Mouse (Mus musculus): Measurements from ENCODE around the gene Nexn. TPM values are rescaled to one million over a fixed set of nuclear protein-coding genes. Genes with fewer than 3 reads are reported as not detected.
"Not testable (repeated sequence)": the region's sequence is repeated elsewhere in the genome, so short reads cannot be mapped to it uniquely, and the experiment has no call there.

The Nexn gene
- polyA plus RNA-seq, 1 experiment from 2014 or later = 26.8 TPM

DNA sequence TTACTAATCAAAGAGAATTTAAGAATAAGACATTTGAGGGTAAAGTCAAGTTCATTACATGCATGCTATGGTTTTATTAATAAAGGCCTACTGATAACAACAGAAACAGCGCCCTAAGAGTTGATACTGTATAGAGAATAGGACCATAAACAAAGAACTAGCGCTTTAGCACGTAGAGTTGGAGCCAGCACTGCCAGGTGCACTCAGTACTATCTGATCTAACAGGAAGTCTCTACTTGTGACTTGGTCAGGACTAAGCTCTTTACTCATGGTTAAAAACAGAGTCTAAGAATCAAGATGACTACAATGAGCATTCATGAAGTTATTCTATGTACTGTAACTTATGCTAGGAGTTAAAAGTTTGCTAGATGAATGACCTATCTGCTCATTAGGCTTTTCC is 61.6 kb downstream of the Nexn start:
- WGBS = 76% methylated on average over 3 of the region's 3 CpGs
- no peaks in the 10 kb centered on the region for H3K27me3 ChIP-seq (replicated peaks; ENCODE audit: control insufficient read depth, insufficient read depth, low read length)
- H3K4me2 ChIP-seq (ENCODE audit: low read length) = no peak overlapping the region
- ATAC-seq (replicated peaks; ENCODE audit: low FRiP score, low TSS enrichment, low read depth) (no peak), DNase-seq (ENCODE audit: low spot score) (no peak)
- H3K4me3 ChIP-seq (ENCODE audit: low read depth, low read length) = no peak overlapping the region
- peaks cover 9% of the 10 kb centered on the region for H3K4me1 ChIP-seq (replicated peaks; ENCODE audit: control insufficient read depth, insufficient read depth, low read length)
- no peaks in the 10 kb centered on the region for H3K9me3 ChIP-seq (ENCODE audit: control insufficient read depth, low read length)
- no peak overlapping the region for H3K9ac ChIP-seq (ENCODE audit: low read length)
- H3K36me3 ChIP-seq (ENCODE audit: control insufficient read depth, insufficient read depth, low read length) = peaks cover 8% of the 10 kb centered on the region; the same call in 1 of the 2 replicates
- H3K27ac ChIP-seq (ENCODE audit: low read depth) = no peak overlapping the region

DNA sequence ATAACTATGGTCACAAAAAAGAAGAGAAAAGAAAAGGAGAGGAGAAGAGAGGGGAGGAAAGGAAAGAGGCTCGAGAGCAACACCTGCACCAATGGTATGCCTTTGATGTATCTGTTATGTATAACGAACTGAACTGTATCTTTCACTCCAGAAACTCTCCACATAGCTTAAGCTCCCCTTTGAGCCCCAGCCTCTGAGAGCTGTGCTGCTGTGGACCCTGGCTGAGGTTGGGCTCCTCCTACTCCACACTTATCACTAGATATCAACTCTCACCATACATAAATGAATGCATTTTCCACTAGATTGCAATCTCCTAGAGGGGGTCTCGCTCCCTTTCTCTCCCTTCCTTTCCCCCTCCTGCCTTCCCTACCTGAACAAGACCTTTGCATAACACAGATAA is 62.2 kb downstream of the Nexn start:
- H3K27me3 ChIP-seq (replicated peaks; ENCODE audit: control insufficient read depth, insufficient read depth, low read length) = no peaks in the 10 kb centered on the region
- ATAC-seq (replicated peaks; ENCODE audit: low FRiP score, low TSS enrichment, low read depth) = no peak
- no peak overlapping the region for H3K9ac ChIP-seq (ENCODE audit: low read length)
- H3K36me3 ChIP-seq (ENCODE audit: control insufficient read depth, insufficient read depth, low read length) = peaks cover 8% of the 10 kb centered on the region; the same call in 1 of the 2 replicates
- H3K9me3 ChIP-seq (ENCODE audit: control insufficient read depth, low read length) = no peaks in the 10 kb centered on the region
- DNase-seq (ENCODE audit: low spot score) = no peak
- peaks cover 6% of the 10 kb centered on the region for H3K4me1 ChIP-seq (replicated peaks; ENCODE audit: control insufficient read depth, insufficient read depth, low read length)
- no peak overlapping the region for H3K4me3 ChIP-seq (ENCODE audit: low read depth, low read length)
- 60% methylated on average over 3 of the region's 3 CpGs for WGBS
- H3K4me2 ChIP-seq (ENCODE audit: low read length) = no peak overlapping the region
- H3K27ac ChIP-seq (ENCODE audit: low read depth) = no peak overlapping the region

DNA sequence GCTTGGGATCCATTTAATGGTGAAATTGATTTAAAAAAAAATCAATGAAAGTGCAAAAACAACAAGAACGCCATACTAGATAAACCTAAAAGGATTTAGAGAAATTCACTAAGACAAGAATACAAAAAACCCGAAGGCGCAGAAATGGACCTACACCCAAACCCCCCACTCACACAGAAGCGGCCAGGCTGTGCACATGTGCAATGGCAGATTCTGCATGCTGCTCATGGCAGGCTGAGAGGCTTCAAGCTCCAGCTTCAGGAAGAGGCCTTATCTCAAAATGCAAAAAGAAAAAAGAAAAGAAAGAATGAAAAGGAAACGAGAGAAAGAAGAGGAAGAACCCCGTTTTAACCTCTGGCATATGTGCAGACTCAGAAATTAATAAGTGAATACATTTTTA is 62.7 kb downstream of the Nexn start:
- Histone ChIP-seq H3K9me3 (ENCODE audit: control insufficient read depth, low read length) (no peaks in the 10 kb centered on the region), H3K27me3 (replicated peaks; ENCODE audit: control insufficient read depth, insufficient read depth, low read length) (no peaks in the 10 kb centered on the region), H3K4me1 (replicated peaks; ENCODE audit: control insufficient read depth, insufficient read depth, low read length) (peaks cover 1% of the 10 kb centered on the region; the same call in 1 of the 2 replicates), H3K4me2 (ENCODE audit: low read length) (no peak overlapping the region), H3K27ac (ENCODE audit: low read depth) (no peak overlapping the region), H3K4me3 (ENCODE audit: low read depth, low read length) (no peak overlapping the region), H3K9ac (ENCODE audit: low read length) (no peak overlapping the region), H3K36me3 (ENCODE audit: control insufficient read depth, insufficient read depth, low read length) (peaks cover 8% of the 10 kb centered on the region; the same call in 1 of the 2 replicates)
- DNase-seq (ENCODE audit: low spot score) (no peak), ATAC-seq (replicated peaks; ENCODE audit: low FRiP score, low TSS enrichment, low read depth) (no peak)
- WGBS = 86% methylated on average over 6 of the region's 6 CpGs

DNA sequence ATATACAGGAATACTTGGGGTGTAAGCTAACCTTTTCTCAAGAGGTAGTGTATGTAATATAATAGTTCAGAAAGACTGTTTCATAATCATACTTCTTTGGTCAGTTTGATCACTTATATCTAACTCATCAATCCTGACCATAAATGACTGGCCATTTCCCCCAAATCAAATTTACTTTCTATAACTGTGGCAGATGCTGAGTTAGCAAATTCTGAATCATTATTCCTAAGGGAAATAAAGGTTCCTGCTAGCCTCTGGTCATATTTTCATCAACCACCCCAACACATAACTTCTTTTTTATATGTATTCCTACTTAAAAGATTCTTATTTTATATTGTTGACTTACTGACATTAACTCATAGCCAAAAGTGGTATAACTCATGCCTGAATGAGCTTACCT is 63.2 kb downstream of the Nexn start:
- no peak overlapping the region for H3K4me3 ChIP-seq (ENCODE audit: low read depth, low read length)
- no peak overlapping the region for H3K4me2 ChIP-seq (ENCODE audit: low read length)
- peaks cover 8% of the 10 kb centered on the region; the same call in 1 of the 2 replicates for H3K36me3 ChIP-seq (ENCODE audit: control insufficient read depth, insufficient read depth, low read length)

GRCm38 (mm10) chr3:152201651-152202050 is 64.5 kb downstream of the Nexn start:
- Histone ChIP-seq H3K36me3 (ENCODE audit: control insufficient read depth, insufficient read depth, low read length) (no peaks in the 10 kb centered on the region), H3K4me3 (ENCODE audit: low read depth, low read length) (no peak overlapping the region), H3K9me3 (ENCODE audit: control insufficient read depth, low read length) (no peaks in the 10 kb centered on the region), H3K9ac (ENCODE audit: low read length) (no peak overlapping the region), H3K27me3 (replicated peaks; ENCODE audit: control insufficient read depth, insufficient read depth, low read length) (no peaks in the 10 kb centered on the region), H3K27ac (ENCODE audit: low read depth) (no peak overlapping the region), H3K4me2 (ENCODE audit: low read length) (no peak overlapping the region), H3K4me1 (replicated peaks; ENCODE audit: control insufficient read depth, insufficient read depth, low read length) (no peaks in the 10 kb centered on the region)
- ATAC-seq (replicated peaks; ENCODE audit: low FRiP score, low TSS enrichment, low read depth) (no peak), DNase-seq (ENCODE audit: low spot score) (no peak)
- 83% methylated on average over 2 of the region's 2 CpGs for WGBS

More for the DNA sequence above, 63.2 kb downstream of the Nexn start:
- ATAC-seq (replicated peaks; ENCODE audit: low FRiP score, low TSS enrichment, low read depth) (no peak), DNase-seq (ENCODE audit: low spot score) (no peak)
- Histone ChIP-seq H3K9me3 (ENCODE audit: control insufficient read depth, low read length) (no peaks in the 10 kb centered on the region), H3K27me3 (replicated peaks; ENCODE audit: control insufficient read depth, insufficient read depth, low read length) (no peaks in the 10 kb centered on the region), H3K27ac (ENCODE audit: low read depth) (no peak overlapping the region), H3K4me1 (replicated peaks; ENCODE audit: control insufficient read depth, insufficient read depth, low read length) (no peaks in the 10 kb centered on the region), H3K9ac (ENCODE audit: low read length) (no peak overlapping the region)

- Histone ChIP-seq H3K27ac (ENCODE audit: low read depth) (no peak overlapping the region), H3K36me3 (ENCODE audit: control insufficient read depth, insufficient read depth, low read length) (no peaks in the 10 kb centered on the region), H3K9ac (ENCODE audit: low read length) (no peak overlapping the region), H3K9me3 (ENCODE audit: control insufficient read depth, low read length) (no peaks in the 10 kb centered on the region), H3K4me2 (ENCODE audit: low read length) (no peak overlapping the region), H3K27me3 (replicated peaks; ENCODE audit: control insufficient read depth, insufficient read depth, low read length) (no peaks in the 10 kb centered on the region), H3K4me3 (ENCODE audit: low read depth, low read length) (no peak overlapping the region), H3K4me1 (replicated peaks; ENCODE audit: control insufficient read depth, insufficient read depth, low read length) (no peaks in the 10 kb centered on the region)
- ATAC-seq (replicated peaks; ENCODE audit: low FRiP score, low TSS enrichment, low read depth) (no peak), DNase-seq (ENCODE audit: low spot score) (no peak)
- WGBS = 83% methylated on average over 3 of the region's 3 CpGs
Observed at GRCm38 (mm10) chr3:152201181-152201580, 65.0 kb downstream of the Nexn start.

DNA sequence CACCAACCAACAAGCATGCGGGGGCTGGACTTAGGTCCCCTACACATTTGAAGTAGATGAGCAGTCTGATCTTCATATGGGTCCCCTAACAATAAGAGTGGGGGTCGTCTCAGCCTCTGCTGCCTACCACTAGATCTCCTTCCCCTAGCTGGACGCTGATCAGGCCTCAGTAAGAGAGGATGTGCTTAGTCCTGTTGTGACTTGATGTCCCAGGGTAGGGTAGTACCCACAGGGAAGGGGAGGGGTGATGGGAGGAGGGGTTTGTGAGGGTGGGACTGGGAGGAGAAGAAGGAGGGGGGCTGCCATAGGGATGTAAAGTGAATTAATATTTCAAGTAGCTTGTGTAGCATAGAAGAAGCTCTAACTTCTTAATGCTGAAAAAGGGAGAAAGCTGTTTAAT is 67.0 kb downstream of the Nexn start:
- H3K4me2 ChIP-seq (ENCODE audit: low read length) = no peak overlapping the region
- no peak for DNase-seq (ENCODE audit: low spot score)
- H3K9me3 ChIP-seq (ENCODE audit: control insufficient read depth, low read length) = no peaks in the 10 kb centered on the region
- no peak for ATAC-seq (replicated peaks; ENCODE audit: low FRiP score, low TSS enrichment, low read depth)
- no peak overlapping the region for H3K9ac ChIP-seq (ENCODE audit: low read length)
- 64% methylated on average over 3 of the region's 3 CpGs for WGBS
- no peaks in the 10 kb centered on the region for H3K36me3 ChIP-seq (ENCODE audit: control insufficient read depth, insufficient read depth, low read length)
- no peak overlapping the region for H3K27ac ChIP-seq (ENCODE audit: low read depth)
- no peaks in the 10 kb centered on the region for H3K4me1 ChIP-seq (replicated peaks; ENCODE audit: control insufficient read depth, insufficient read depth, low read length)
- H3K4me3 ChIP-seq (ENCODE audit: low read depth, low read length) = no peak overlapping the region
- H3K27me3 ChIP-seq (replicated peaks; ENCODE audit: control insufficient read depth, insufficient read depth, low read length) = no peaks in the 10 kb centered on the region

GRCm38 (mm10) chr3:152197246-152197645 is 68.9 kb downstream of the Nexn start:
- not testable (repeated sequence) for H3K4me2 ChIP-seq (ENCODE audit: low read length); H3K4me1 ChIP-seq (replicated peaks; ENCODE audit: control insufficient read depth, insufficient read depth, low read length); H3K9me3 ChIP-seq (ENCODE audit: control insufficient read depth, low read length); H3K27me3 ChIP-seq (replicated peaks; ENCODE audit: control insufficient read depth, insufficient read depth, low read length); DNase-seq (ENCODE audit: low spot score); H3K9ac ChIP-seq (ENCODE audit: low read length); H3K27ac ChIP-seq (ENCODE audit: low read depth); H3K4me3 ChIP-seq (ENCODE audit: low read depth, low read length); H3K36me3 ChIP-seq (ENCODE audit: control insufficient read depth, insufficient read depth, low read length); ATAC-seq (replicated peaks; ENCODE audit: low FRiP score, low TSS enrichment, low read depth)
- WGBS = 25% methylated on average over 2 of the region's 2 CpGs

GRCm38 (mm10) chr3:152193635-152194097 is 72.5 kb downstream of the Nexn start:
- ATAC-seq (replicated peaks; ENCODE audit: low FRiP score, low TSS enrichment, low read depth) (peak; percentile 93), DNase-seq (ENCODE audit: low spot score) (peak; percentile 88)
- Histone ChIP-seq H3K9ac (ENCODE audit: low read length) (peak overlapping the region; percentile 74), H3K4me3 (ENCODE audit: low read depth, low read length) (peak overlapping the region; percentile 65), H3K27ac (ENCODE audit: low read depth) (peak overlapping the region; percentile 94), H3K4me2 (ENCODE audit: low read length) (peak overlapping the region; percentile 68), H3K9me3 (ENCODE audit: control insufficient read depth, low read length) (no peaks in the 10 kb centered on the region), H3K36me3 (ENCODE audit: control insufficient read depth, insufficient read depth, low read length) (no peaks in the 10 kb centered on the region), H3K27me3 (replicated peaks; ENCODE audit: control insufficient read depth, insufficient read depth, low read length) (no peaks in the 10 kb centered on the region), H3K4me1 (replicated peaks; ENCODE audit: control insufficient read depth, insufficient read depth, low read length) (peaks cover 14% of the 10 kb centered on the region; the same call in 1 of the 2 replicates)
- WGBS = under 1% methylated on average over 17 of the region's 17 CpGs

All from intestine, embryonic 14.5 days (tissue).